Mouse (Mus musculus) kidney, adult 2 months (tissue): ENCODE measurements around the gene Lekr1.

Experiments
- CTCF ChIP-seq: fragments of 200-500 bp; conservative IDR thresholded peaks from 2 replicates; pipeline ENCODE4 v1.5.1; 2011; ENCODE audit warnings: low read depth, mild to moderate bottlenecking, control low read depth, low read length, moderate library complexity, mixed read lengths; ENCODE audit not compliant: insufficient read depth, insufficient read length
- POLR2A ChIP-seq: fragments of 200-500 bp; IDR thresholded peaks from one replicate; pipeline ENCODE4 v1.6.1; 2011; ENCODE audit warnings: low read depth, low read length, control low read depth

- TF ChIP-seq CTCF (no peak), POLR2A (no peak)
Measured at GRCm38 (mm10) chr3:65843185-65843552, 177.1 kb downstream of the Lekr1 start.
